In the genomic region with DNA sequence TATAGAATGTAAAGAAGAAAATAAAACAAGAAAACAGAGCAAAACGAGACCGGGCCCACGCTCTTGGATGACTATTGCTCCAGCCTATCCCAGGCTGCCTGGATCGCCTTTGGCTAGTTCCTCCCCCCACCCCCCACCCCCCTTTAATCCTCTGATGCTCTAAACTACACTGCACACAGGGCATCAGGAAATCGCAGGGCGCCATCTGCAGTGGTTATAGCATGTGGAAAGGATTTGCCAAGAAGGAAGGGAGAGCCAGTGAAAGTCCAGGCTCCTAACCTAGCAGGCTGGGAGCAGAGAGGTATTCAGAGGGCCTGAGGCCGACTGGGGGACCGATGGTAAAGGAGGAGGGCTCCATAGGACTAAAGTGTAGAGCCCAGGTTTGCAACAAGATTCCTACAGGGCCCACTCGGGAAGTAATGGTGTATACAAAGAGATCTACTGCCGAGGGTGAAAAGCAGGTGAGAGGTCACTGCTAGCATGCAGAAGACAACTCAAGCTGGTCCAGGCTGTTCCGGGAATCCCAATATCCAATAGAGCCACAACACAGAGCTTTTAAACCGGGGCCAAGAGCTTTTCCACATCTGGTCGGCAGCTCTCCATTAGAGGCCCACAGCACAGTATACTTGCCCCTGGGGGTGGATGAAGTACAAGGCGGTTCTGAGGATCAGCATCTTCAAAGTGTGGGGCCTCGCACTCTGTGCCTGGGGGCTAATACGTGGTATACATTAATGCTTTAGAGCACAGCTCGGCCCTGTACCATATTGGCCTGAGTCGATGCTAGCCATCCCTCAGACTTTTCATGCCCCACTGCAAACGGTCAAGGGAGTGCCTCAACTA, we compare ENCODE assay signal across 11 mouse cellular contexts.
DNase-seq lines count a peak whose midpoint lies in the region; ATAC-seq and TF ChIP-seq lines count a peak whose summit lies in the region.
"Had no signal": no experiment of that assay in that cellular context is flagged by ENCODE, and none has a peak within 500 bp of the region (broad histone marks: within the 10 kb centered on the region; RNA-seq: fewer than 3 reads in every experiment).

No protein-coding gene starts in this region.

- H3K36me3 ChIP-seq in liver, adult 2 months (ENCODE audit: control insufficient read depth, insufficient read depth, low read length): peaks cover 4% of the 10 kb centered on the region; the same call in 1 of the 2 replicates
- H3K36me3 ChIP-seq in forebrain, embryonic 13.5 days (ENCODE audit: poor library complexity, severe bottlenecking): no peaks in the 10 kb centered on the region
- H3K36me3 ChIP-seq in limb, embryonic 15.5 days: peaks cover 10% of the 10 kb centered on the region; the same call in 1 of the 2 replicates

- H3K4me3 ChIP-seq in liver, adult 2 months (ENCODE audit: insufficient read depth, low read depth, low read length): no peak overlapping the region
- H3K4me3 ChIP-seq in forebrain, embryonic 13.5 days: no peak overlapping the region
- H3K4me3 ChIP-seq in limb, embryonic 15.5 days: no peak overlapping the region
- H3K4me3 ChIP-seq: kidney, embryonic 15.5 days had no signal

- H3K4me2 ChIP-seq in forebrain, embryonic 13.5 days: no peak overlapping the region
- 0 out of 2 replicates have a peak overlapping the region, but pooled peaks have one; percentile 1 for H3K4me2 ChIP-seq in limb, embryonic 15.5 days
- H3K4me2 ChIP-seq: kidney, embryonic 15.5 days had no signal

- peaks cover 8% of the 10 kb centered on the region; the same call in 1 of the 2 replicates for H3K79me2 ChIP-seq in liver, adult 2 months (ENCODE audit: control insufficient read depth, insufficient read depth, low read length)

- H3K27me3 ChIP-seq in liver, adult 2 months (ENCODE audit: control insufficient read depth, insufficient read depth, low read length): no peaks in the 10 kb centered on the region
- H3K27me3 ChIP-seq in forebrain, embryonic 13.5 days: no peaks in the 10 kb centered on the region
- H3K27me3 ChIP-seq in limb, embryonic 15.5 days: peaks cover 65% of the 10 kb centered on the region
- H3K27me3 ChIP-seq: kidney, embryonic 15.5 days had no signal

- peak; percentile 77 for ATAC-seq in forebrain, embryonic 13.5 days
- ATAC-seq in limb, embryonic 15.5 days (ENCODE audit: insufficient number of reproducible peaks, low FRiP score, low TSS enrichment, low read depth): no peak

- H3K9me3 ChIP-seq in forebrain, embryonic 13.5 days (replicated peaks): no peaks in the 10 kb centered on the region
- no peaks in the 10 kb centered on the region for H3K9me3 ChIP-seq in limb, embryonic 15.5 days
- H3K9me3 ChIP-seq: kidney, embryonic 15.5 days had no signal

- H3K27ac ChIP-seq in liver, adult 2 months (replicated peaks; ENCODE audit: insufficient read depth, low read depth, low read length): peak overlapping the region; percentile 9
- H3K27ac ChIP-seq in forebrain, embryonic 13.5 days: no peak overlapping the region
- 0 out of 2 replicates have a peak overlapping the region, but pooled peaks have one; percentile 2 for H3K27ac ChIP-seq in limb, embryonic 15.5 days

- peaks cover 4% of the 10 kb centered on the region; the same call in 1 of the 2 replicates for H3K4me1 ChIP-seq in liver, adult 2 months (ENCODE audit: control insufficient read depth, insufficient read depth, low read length)
- peaks cover 44% of the 10 kb centered on the region for H3K4me1 ChIP-seq in forebrain, embryonic 13.5 days
- H3K4me1 ChIP-seq in limb, embryonic 15.5 days: peaks cover 46% of the 10 kb centered on the region

- intact Hi-C loops in gastrocnemius, postnatal 14 days (cut with DNase I; ENCODE audit: low total_unique reads): no loop called here

- TF ChIP-seq POLR2A in liver, adult 2 months (IDR thresholded peaks at IDR 0.05; ENCODE audit: extremely low read depth, insufficient read depth, low read length): no peak

- 76% methylated on average over 19 of the region's 19 CpGs for WGBS in liver, adult 2 months
- WGBS in forebrain, embryonic 13.5 days: 50% methylated on average over 19 of the region's 19 CpGs
- WGBS in limb, embryonic 15.5 days: 29% methylated on average over 19 of the region's 19 CpGs

- no peak overlapping the region for H3K9ac ChIP-seq in liver, adult 2 months (ENCODE audit: low read depth, low read length)
- H3K9ac ChIP-seq in forebrain, embryonic 13.5 days: no peak overlapping the region
- no peak overlapping the region for H3K9ac ChIP-seq in limb, embryonic 15.5 days
- H3K9ac ChIP-seq: kidney, embryonic 15.5 days had no signal

- DNase-seq in liver, adult 2 months (ENCODE audit: extremely low read depth, low read depth, low spot score): no peak
- DNase-seq in liver: no peak
- peak; percentile 50 for DNase-seq in retina, embryonic 14.5 days (ENCODE audit: low spot score)
- DNase-seq in gastrocnemius, postnatal 14 days: no peak
- DNase-seq in adrenal gland, adult 18-20 months (ENCODE audit: low spot score in 2 of 2): no peak
- no peak for DNase-seq in Muller cell, postnatal 12 days (ENCODE audit: inconsistent ontology term)
- DNase-seq: cerebellum, postnatal 14 days; heart, adult 18-20 months had no signal

- no peak for TF ChIP-seq CTCF in liver, adult 2 months (IDR thresholded peaks at IDR 0.05; ENCODE audit: low read depth, low read length)
